Mouse (Mus musculus): ENCODE measurements around the gene Fkrp. TPM values are rescaled to one million over a fixed set of nuclear protein-coding genes. Genes with fewer than 3 reads are reported as not detected.

Fkrp gene
- polyA plus RNA-seq, 1 experiment from 2014 or later, result 45.3 TPM

DNA sequence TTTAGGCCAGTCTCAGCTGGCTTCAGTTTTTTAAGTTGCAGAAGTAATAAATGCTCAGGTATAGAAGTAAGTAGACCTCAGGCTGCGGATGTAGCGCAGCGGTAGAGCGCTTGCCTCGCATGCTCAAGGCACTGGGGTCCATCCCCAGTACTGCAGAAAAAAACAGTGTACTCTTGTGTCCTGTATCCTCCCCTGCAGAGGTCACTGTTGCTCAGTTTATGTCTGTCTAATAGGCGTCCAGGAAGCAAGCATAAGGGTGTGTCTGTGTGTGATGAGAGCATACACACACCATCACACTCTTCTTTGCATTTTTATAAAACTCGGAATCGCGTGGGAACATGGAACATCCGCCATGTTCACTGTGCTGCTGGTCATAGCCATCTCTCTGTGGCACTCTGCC lies 9.3 kb upstream of the Fkrp start:
- H3K9ac ChIP-seq, result no peak overlapping the region
- H3K27me3 ChIP-seq, result no peaks in the 10 kb centered on the region
- ATAC-seq (ENCODE audit: low FRiP score), result no peak
- H3K27ac ChIP-seq, result no peak overlapping the region
- peaks cover 29% of the 10 kb centered on the region for H3K4me1 ChIP-seq (replicated peaks)
- peaks cover 82% of the 10 kb centered on the region for H3K36me3 ChIP-seq
- no peaks in the 10 kb centered on the region for H3K9me3 ChIP-seq
- H3K4me2 ChIP-seq, result no peak overlapping the region
- H3K4me3 ChIP-seq, result no peak overlapping the region
- WGBS, result 86% methylated on average over 10 of the region's 10 CpGs

DNA sequence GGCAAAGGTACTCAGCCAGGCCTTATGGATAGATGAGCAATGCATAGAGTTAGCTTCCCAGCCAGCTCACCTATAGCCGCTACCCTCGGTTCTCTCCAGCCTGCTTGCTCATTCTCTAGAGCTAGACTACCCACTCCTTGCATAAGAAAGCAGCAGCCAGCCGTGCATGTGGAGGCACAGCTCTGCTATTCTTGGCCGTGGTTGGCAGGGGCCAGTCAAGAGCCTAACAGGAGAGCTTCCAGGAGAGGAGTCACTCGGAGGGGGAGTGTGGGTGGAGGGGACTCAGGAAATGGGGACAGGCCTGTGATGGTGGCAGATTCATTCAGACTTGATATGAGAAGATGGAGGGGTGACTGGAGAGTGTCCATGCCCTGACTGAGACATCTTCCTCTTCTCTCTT lies 7.2 kb upstream of the Fkrp start:
- WGBS, result 83% methylated on average over 5 of the region's 5 CpGs
- peaks cover 49% of the 10 kb centered on the region for H3K4me1 ChIP-seq (replicated peaks)
- no peak overlapping the region for H3K4me3 ChIP-seq
- peak overlapping the region; percentile 24; the same call in 1 of the 2 replicates for H3K9ac ChIP-seq
- ATAC-seq (ENCODE audit: low FRiP score), result no peak
- no peak overlapping the region for H3K27ac ChIP-seq
- H3K9me3 ChIP-seq, result no peaks in the 10 kb centered on the region
- no peaks in the 10 kb centered on the region for H3K27me3 ChIP-seq
- peaks cover 61% of the 10 kb centered on the region for H3K36me3 ChIP-seq
- no peak overlapping the region for H3K4me2 ChIP-seq

DNA sequence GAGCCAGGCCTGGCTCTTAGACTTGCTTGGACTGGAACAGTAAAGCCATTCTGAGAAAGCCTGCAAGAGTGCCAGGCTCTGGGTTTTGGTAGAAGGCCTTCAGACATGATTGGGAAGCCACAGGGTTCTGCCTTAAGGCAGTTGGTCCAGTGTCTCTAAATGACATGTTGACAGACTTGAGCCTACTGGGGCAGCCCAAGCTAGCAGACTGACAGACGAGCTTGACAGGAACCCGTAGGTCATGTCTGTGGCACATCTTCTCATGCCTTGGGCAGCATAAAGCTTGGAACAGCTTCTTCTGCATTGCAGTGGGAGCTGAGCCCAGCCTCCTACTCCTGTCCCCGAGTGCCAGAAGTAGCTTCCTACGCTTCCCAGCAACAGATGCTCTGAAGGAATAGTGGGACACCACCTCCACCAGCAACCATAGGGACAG lies 5.2 kb upstream of the Fkrp start:
- Histone ChIP-seq H3K4me3 (no peak overlapping the region), H3K27me3 (no peaks in the 10 kb centered on the region), H3K9me3 (no peaks in the 10 kb centered on the region), H3K27ac (no peak overlapping the region), H3K36me3 (peaks cover 41% of the 10 kb centered on the region), H3K4me1 (replicated peaks) (peaks cover 69% of the 10 kb centered on the region), H3K4me2 (no peak overlapping the region), H3K9ac (0 out of 2 replicates have a peak overlapping the region, but pooled peaks have one; percentile 49)
- 79% methylated on average over 4 of the region's 4 CpGs for WGBS
- ATAC-seq (ENCODE audit: low FRiP score), result no peak

DNA sequence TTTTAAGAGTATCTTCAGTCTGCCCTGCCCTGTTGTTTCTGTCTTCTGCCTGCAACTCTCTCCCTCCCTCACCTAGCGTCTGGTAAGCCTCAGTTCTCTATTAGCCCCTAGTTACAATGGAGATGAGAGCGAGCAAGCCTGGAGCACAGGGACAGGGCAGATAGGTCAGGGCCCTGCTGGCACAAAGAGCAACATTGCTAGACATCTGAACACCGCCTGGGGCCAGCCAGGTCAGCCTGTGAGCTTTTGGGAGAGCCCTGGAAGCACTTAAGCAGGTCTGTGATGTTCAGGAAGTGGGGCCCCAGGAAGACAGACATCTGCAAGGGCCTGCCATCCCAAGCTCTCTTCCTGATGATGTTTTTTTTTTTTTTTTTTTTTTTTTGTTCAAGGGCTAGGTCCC lies 4.6 kb upstream of the Fkrp start:
- Histone ChIP-seq H3K9ac (peak overlapping the region; percentile 49; the same call in 1 of the 2 replicates), H3K36me3 (peaks cover 35% of the 10 kb centered on the region), H3K9me3 (no peaks in the 10 kb centered on the region), H3K4me3 (no peak overlapping the region), H3K27me3 (no peaks in the 10 kb centered on the region), H3K4me1 (replicated peaks) (peaks cover 63% of the 10 kb centered on the region), H3K27ac (peak overlapping the region; percentile 25; the same call in 1 of the 2 replicates), H3K4me2 (no peak overlapping the region)
- no peak for ATAC-seq (ENCODE audit: low FRiP score)
- whole genome bisulfite sequencing, result 32% methylated on average over 3 of the region's 3 CpGs

DNA sequence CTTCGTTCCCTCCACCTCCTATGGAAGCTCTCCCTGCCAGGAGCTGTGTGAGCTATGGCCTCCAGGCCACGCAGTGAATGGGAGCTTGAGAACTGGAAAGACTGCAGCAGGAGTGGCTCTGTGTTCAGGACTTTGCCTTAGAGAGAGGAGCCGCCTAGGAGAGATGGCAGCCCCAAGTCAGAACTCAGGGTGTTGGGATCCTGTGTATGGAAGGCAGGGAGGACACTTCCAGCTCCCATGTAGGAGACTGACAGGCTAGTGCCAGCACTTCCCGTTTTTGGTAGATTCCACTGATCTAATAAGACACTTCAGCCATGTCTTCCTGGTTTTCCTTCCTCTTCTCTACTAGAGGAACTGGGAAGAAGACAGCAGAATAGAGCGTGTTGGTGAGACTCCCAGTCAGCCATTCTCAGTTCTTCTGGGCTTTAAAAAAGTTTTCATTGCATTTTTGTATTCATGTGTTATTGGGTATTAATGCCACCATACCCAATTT lies 3.8 kb upstream of the Fkrp start:
- Histone ChIP-seq H3K9me3 (no peaks in the 10 kb centered on the region), H3K27me3 (no peaks in the 10 kb centered on the region), H3K9ac (peak overlapping the region; percentile 4; the same call in 1 of the 2 replicates), H3K4me1 (replicated peaks) (peaks cover 67% of the 10 kb centered on the region), H3K4me3 (no peak overlapping the region), H3K4me2 (peak overlapping the region; percentile 23; the same call in 1 of the 2 replicates), H3K27ac (no peak overlapping the region), H3K36me3 (peaks cover 27% of the 10 kb centered on the region)
- 75% methylated on average over 5 of the region's 5 CpGs for WGBS
- no peak for ATAC-seq (ENCODE audit: low FRiP score)

DNA sequence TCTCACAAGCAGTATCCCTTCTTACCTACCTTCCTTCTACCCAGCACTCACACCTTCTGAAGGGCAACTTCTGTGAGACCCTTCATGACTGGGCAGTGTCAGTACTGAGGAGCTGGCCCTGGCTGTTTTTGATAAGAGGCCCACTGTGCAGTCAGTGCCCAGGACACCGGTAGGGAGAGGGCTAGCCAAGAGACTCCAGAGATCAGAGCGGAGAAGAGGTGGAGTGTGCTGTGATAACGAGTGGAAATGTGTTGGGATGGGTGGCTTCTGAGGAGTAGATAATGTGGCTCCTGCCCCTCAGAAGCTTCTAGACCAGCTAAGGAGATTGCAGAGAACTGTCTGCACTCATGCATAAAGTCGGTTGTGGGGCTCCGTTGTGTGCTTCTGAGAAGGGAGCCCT lies 3.3 kb upstream of the Fkrp start:
- Histone ChIP-seq H3K36me3 (peaks cover 22% of the 10 kb centered on the region), H3K9ac (peak overlapping the region; percentile 4), H3K27me3 (no peaks in the 10 kb centered on the region), H3K4me1 (replicated peaks) (peaks cover 73% of the 10 kb centered on the region), H3K4me2 (peak overlapping the region; percentile 23; the same call in 1 of the 2 replicates), H3K9me3 (no peaks in the 10 kb centered on the region), H3K4me3 (no peak overlapping the region), H3K27ac (no peak overlapping the region)
- 79% methylated on average over 5 of the region's 5 CpGs for WGBS
- ATAC-seq (ENCODE audit: low FRiP score), result no peak

DNA sequence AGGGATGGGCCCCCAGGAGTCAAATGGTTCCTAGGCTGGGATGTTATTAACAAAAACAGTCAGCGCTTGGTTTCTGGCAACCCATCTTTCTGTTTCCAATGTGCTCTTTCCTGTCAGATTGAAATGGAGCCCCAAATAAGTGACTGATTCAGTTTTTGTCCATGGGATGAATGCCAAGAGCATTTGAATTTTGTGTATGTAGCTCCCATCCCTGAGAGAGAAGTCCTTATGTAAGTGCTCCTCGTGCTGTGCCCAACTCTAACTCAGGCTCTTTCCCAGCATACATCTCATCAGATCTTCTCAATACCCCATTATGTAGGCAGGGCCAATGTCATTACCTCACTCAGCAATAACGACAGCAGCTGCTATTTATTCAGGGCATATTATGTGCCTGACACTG lies 1.2 kb upstream of the Fkrp start:
- peak overlapping the region; percentile 100 for H3K27ac ChIP-seq
- WGBS, result 37% methylated on average over 3 of the region's 3 CpGs
- H3K27me3 ChIP-seq, result no peaks in the 10 kb centered on the region; the same call in 1 of the 2 replicates
- H3K4me3 ChIP-seq, result peak overlapping the region; percentile 95
- peak overlapping the region; percentile 95 for H3K4me2 ChIP-seq
- peak overlapping the region; percentile 100 for H3K9ac ChIP-seq
- no peaks in the 10 kb centered on the region for H3K9me3 ChIP-seq
- H3K4me1 ChIP-seq (replicated peaks), result peaks cover 87% of the 10 kb centered on the region
- H3K36me3 ChIP-seq, result peaks cover 6% of the 10 kb centered on the region
- no peak for ATAC-seq (ENCODE audit: low FRiP score)

DNA sequence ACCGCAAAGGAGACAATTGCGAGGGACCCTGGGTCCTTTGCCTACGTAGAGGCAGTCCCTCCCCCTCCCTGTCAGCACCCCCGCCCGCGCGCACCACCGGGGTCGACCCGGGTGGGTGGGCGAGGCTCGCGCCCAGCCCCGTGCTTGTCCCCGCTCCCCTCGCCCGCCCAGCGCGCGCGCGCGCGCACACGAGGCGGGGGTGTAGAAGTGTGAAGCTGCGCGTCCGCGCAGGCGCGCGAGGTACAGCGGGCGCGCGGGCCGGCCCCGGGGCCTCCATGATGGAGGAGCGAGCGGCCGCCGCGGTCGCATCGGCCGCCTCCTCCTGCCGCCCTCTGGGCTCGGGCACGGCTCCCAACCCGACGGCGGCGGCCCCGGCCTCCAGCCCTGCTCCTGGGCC lies 456 bp downstream of the Fkrp start:
- H3K27ac ChIP-seq, result peak overlapping the region; percentile 100
- peak overlapping the region; percentile 100 for H3K9ac ChIP-seq
- no peaks in the 10 kb centered on the region for H3K9me3 ChIP-seq
- under 1% methylated on average over 44 of the region's 55 CpGs for WGBS
- peak overlapping the region; percentile 95 for H3K4me3 ChIP-seq
- peak; percentile 75 for ATAC-seq (ENCODE audit: low FRiP score)
- H3K36me3 ChIP-seq, result peaks cover 4% of the 10 kb centered on the region; the same call in 1 of the 2 replicates
- H3K4me1 ChIP-seq (replicated peaks), result peaks cover 87% of the 10 kb centered on the region
- peaks cover 13% of the 10 kb centered on the region for H3K27me3 ChIP-seq
- peak overlapping the region; percentile 95 for H3K4me2 ChIP-seq

DNA sequence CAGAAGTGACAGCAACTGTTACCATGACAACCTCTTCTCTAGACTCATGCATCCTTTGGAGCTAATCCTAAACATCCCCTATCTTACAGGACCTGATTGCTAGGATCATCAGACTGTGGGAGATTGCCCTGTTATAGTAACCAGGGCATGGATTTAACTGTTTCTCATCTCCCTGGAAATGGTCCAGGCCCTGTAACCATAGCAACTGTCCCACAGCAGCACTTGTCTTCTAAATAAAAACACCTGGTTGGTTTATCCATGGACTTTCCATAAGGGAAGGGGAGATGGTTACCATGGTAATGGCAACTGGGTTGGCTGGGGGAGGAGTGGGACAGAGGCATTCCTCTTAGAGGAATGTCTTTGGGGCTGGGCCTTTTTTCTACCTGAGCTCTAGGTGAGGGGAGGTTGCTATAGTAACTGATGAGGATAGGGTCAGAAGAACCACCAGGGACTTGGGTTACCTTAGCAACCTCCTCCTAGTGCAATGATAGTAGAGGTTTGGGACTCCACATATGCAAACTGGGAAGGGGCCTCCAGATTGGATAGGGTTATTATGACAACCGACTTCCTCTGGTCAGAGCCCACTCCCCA lies 1.1 kb downstream of the Fkrp start, which contains the start of gene Strn4:
Gene Strn4 (plus strand): TSS at position 539 of the 591 bp plus-strand sequence.
- WGBS, result 0% methylated on average over 1 of the region's 1 CpGs
- Histone ChIP-seq H3K36me3 (peaks cover 4% of the 10 kb centered on the region; the same call in 1 of the 2 replicates), H3K27ac (peak within 1 kb of the TSS; percentile 100), H3K27me3 (peaks cover 19% of the 10 kb centered on the region), H3K9ac (peak within 1 kb of the TSS; percentile 100), H3K9me3 (no peaks in the 10 kb centered on the region), H3K4me1 (replicated peaks) (peaks cover 87% of the 10 kb centered on the region), H3K4me2 (peak within 1 kb of the TSS; percentile 95), H3K4me3 (peak within 1 kb of the TSS; percentile 95)
- ATAC-seq (ENCODE audit: low FRiP score), result peak; percentile 82

DNA sequence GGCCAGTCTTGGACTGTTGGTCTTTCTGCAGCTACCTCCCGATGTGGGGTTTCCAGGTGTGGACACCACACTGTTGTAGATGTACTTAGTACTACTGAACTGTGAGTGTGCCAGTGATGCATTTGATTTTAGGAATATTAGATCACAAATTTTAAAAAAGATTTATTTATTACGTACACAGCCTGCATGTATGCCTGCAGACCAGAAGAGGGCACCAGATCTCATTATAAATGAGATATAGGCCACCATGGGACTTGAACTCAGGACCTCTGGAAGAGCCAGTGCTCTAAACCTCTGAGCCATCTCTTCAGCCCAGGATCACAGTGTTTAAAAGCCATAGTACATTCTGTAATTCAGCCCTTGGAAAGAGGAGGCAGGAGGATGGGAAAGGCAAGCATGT lies 4.0 kb downstream of the Fkrp start:
- H3K27me3 ChIP-seq, result peaks cover 20% of the 10 kb centered on the region
- peaks cover 18% of the 10 kb centered on the region for H3K36me3 ChIP-seq
- peak overlapping the region; percentile 85; the same call in 1 of the 2 replicates for H3K4me2 ChIP-seq
- H3K4me1 ChIP-seq (replicated peaks), result peaks cover 67% of the 10 kb centered on the region
- no peaks in the 10 kb centered on the region for H3K9me3 ChIP-seq
- 0 out of 2 replicates have a peak overlapping the region, but pooled peaks have one; percentile 58 for H3K4me3 ChIP-seq
- H3K9ac ChIP-seq, result 0 out of 2 replicates have a peak overlapping the region, but pooled peaks have one; percentile 30
- 77% methylated on average over 2 of the region's 2 CpGs for WGBS
- H3K27ac ChIP-seq, result peak overlapping the region; percentile 94; the same call in 1 of the 2 replicates
- ATAC-seq (ENCODE audit: low FRiP score), result no peak

DNA sequence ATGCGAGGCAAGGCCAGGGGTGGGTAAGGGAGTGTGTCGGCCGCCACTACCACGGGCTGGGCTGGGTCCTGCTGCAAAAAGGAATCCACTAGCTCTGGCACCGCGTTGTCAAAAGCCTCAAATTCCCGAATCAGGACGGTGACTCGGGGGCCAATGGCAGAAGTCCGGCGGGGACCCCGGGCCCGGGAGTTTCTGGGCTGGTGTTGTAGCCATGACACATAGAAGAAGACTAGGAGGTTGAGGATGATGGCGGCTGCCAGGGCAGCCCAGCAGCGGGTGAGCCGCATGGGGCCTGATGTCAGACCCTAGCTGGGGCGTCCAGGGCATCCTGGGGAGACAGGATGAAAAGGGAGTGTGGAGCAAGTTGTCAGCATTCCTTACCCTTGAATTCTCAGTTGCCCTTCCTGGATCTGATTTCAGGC lies 4.9 kb downstream of the Fkrp start:
- WGBS, result 10% methylated on average over 17 of the region's 17 CpGs
- peaks cover 20% of the 10 kb centered on the region for H3K27me3 ChIP-seq
- H3K4me3 ChIP-seq, result peak overlapping the region; percentile 58
- H3K4me2 ChIP-seq, result peak overlapping the region; percentile 85
- peaks cover 21% of the 10 kb centered on the region for H3K36me3 ChIP-seq
- peak overlapping the region; percentile 94 for H3K27ac ChIP-seq
- H3K4me1 ChIP-seq (replicated peaks), result peaks cover 60% of the 10 kb centered on the region
- H3K9ac ChIP-seq, result peak overlapping the region; percentile 87
- H3K9me3 ChIP-seq, result no peaks in the 10 kb centered on the region
- no peak for ATAC-seq (ENCODE audit: low FRiP score)

DNA sequence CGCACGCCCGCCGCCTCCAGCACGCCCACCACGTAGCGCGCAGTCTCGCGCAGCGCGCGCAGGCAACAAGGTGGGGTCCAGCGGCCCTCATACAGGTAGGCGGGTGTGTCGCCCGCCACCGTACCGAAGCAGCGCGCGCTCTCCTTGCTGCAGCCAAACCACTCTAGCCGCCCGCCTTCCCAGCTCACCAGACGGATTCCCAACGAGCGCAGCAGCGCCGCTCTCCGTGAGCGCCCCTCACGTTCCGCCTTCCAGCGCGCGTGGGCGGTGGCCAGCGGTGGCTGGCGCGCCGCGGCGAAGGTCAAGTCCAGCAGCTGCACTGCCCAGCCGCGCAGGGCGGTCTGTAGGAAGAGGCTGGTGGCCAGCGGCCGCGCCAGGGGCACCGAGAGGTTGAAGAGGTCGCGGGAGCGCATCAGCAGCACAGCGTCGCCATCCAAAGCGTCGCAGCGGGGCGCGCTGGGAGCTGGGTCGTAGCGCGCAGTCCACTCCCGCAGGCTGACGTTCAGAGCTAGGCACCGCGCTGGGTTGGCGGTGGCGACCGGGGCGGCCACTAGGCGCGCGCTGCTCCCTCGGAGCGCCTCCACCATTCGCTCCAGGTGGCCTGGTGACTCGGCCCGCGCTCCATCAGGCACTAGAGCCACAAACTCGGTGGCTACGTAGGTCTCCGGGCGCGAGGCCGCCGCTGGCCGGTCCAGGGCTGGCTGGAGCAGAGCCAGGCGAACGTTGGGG lies 5.4 kb downstream of the Fkrp start:
- 5% methylated on average over 84 of the region's 90 CpGs for WGBS
- peaks cover 60% of the 10 kb centered on the region for H3K4me1 ChIP-seq (replicated peaks)
- H3K9ac ChIP-seq, result peak overlapping the region; percentile 87

More for the DNA sequence above, 5.4 kb downstream of the Fkrp start:
- Histone ChIP-seq H3K27me3 (peaks cover 20% of the 10 kb centered on the region), H3K4me2 (peak overlapping the region; percentile 85), H3K36me3 (peaks cover 24% of the 10 kb centered on the region), H3K9me3 (no peaks in the 10 kb centered on the region), H3K27ac (peak overlapping the region; percentile 94), H3K4me3 (peak overlapping the region; percentile 58)
- ATAC-seq (ENCODE audit: low FRiP score), result peak; percentile 28

Measured in hindbrain, embryonic 13.5 days (tissue).